Mouse (Mus musculus): ENCODE data around the gene Ces1f. TPM values are rescaled to one million over a fixed set of nuclear protein-coding genes. Genes with fewer than 3 reads are reported as not detected.
"Not testable (repeated sequence)": the region's sequence is repeated elsewhere in the genome, so short reads cannot be mapped to it uniquely, and the experiment has no call there.

Gene Ces1f
- polyA plus RNA-seq, 1 experiment: not detected

DNA sequence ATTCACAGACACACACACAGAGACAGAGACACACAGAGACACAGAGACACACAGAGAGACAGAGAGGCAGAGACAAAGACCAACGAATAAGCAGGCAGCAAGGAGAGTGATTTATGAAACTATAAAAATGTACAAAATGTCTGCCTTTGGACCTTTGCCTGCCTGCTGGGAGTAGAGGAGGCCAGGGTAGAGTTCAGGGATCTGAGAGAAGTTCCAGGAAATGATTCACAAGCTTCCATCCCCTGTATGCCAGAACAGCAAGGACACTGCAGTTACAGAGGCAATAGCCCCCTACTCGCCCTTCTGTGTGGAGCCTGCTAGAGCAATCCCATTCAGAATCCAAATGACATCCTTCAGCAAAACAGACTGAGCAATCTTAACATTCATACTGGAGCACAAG is 18.1 kb downstream of the Ces1f start:
- Histone ChIP-seq H3K27ac (ENCODE audit: insufficient read depth, low read length) (no peak overlapping the region), H3K4me1 (ENCODE audit: control insufficient read depth, insufficient read depth, low read length) (no peaks in the 10 kb centered on the region), H3K4me3 (ENCODE audit: insufficient read depth, low read length) (no peak overlapping the region)
- TF ChIP-seq POLR2A (IDR thresholded peaks at IDR 0.05; ENCODE audit: extremely low read depth, insufficient read depth, low read length) (no peak), CTCF (IDR thresholded peaks at IDR 0.05; ENCODE audit: extremely low read depth, insufficient read depth, low read length) (no peak)

DNA sequence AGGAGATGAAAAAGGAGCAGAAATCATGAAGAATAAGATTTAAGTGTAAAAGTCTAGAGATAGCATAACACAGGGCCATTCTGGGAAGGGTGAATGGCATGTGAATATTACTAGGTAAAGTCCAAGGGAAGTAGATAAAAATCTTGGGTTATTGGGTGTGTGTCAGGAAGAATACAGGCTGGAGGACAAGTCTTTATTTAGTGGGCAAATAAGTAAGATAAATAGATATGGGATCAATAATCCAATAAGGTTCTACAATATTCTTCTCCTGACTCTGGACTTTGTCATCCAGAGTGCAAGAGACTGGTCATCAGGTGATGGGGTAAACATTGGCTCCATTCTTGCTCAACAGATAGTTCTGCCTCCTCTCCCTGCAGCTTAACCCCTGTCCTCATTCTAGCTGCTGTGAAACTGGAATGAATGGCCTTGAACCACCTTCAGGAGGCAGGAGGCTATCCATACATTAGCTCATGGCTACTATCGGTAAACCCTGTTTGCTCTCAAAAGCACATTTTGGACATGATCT is 27.1 kb downstream of the Ces1f start:
- H3K4me1 ChIP-seq (ENCODE audit: control insufficient read depth, insufficient read depth, low read length): no peaks in the 10 kb centered on the region
- no peak overlapping the region for H3K4me3 ChIP-seq (ENCODE audit: insufficient read depth, low read length)
- H3K27ac ChIP-seq (ENCODE audit: insufficient read depth, low read length): no peak overlapping the region
- TF ChIP-seq CTCF (IDR thresholded peaks at IDR 0.05; ENCODE audit: extremely low read depth, insufficient read depth, low read length): no peak
- TF ChIP-seq POLR2A (IDR thresholded peaks at IDR 0.05; ENCODE audit: extremely low read depth, insufficient read depth, low read length): no peak

DNA sequence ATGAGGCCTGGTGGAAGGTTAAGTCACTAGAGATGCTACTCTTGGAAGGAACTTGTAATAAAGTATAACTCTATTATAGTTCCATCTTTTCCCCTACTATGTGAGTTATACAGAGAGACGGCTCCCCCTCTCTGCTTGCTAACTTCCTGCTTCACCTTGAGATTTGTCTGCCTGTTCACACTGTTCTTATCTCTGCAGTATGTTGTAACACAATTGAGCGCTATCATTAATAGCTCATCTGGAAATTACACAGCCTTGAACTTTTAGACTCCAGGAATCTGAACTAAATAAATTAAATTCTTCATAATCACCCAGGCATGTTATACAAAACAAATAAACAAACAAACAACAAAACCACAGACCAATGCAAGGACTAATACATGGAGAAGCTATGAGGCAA is 33.5 kb downstream of the Ces1f start:
- Histone ChIP-seq H3K4me3 (ENCODE audit: insufficient read depth, low read length) (no peak overlapping the region), H3K27ac (ENCODE audit: insufficient read depth, low read length) (no peak overlapping the region), H3K4me1 (ENCODE audit: control insufficient read depth, insufficient read depth, low read length) (no peaks in the 10 kb centered on the region)
- no peak for TF ChIP-seq POLR2A (IDR thresholded peaks at IDR 0.05; ENCODE audit: extremely low read depth, insufficient read depth, low read length)
- no peak for TF ChIP-seq CTCF (IDR thresholded peaks at IDR 0.05; ENCODE audit: extremely low read depth, insufficient read depth, low read length)

DNA sequence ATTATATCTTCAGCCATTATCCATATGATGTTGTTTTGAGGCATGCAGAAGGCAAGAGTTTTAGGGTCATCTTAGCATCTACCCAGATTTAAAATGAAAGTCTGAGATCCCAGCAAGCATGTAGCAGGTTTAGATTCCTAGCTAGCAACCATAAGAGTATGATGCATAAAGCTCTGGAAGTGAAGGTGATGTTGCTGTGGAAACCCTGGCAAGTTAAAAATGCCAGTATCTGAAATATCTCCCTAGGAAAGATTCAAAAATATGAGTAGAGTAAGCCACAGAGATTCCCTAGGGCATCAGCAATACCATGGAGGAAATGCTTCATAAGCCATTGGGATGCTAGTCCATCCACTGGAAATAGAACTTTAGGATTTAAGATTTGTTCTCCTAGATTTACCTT is 39.7 kb downstream of the Ces1f start:
- TF ChIP-seq CTCF (IDR thresholded peaks at IDR 0.05; ENCODE audit: extremely low read depth, insufficient read depth, low read length) (no peak), POLR2A (IDR thresholded peaks at IDR 0.05; ENCODE audit: extremely low read depth, insufficient read depth, low read length) (no peak)
- Histone ChIP-seq H3K4me3 (ENCODE audit: insufficient read depth, low read length) (no peak overlapping the region), H3K4me1 (ENCODE audit: control insufficient read depth, insufficient read depth, low read length) (no peaks in the 10 kb centered on the region), H3K27ac (ENCODE audit: insufficient read depth, low read length) (0 out of 2 replicates have a peak overlapping the region, but pooled peaks have one; percentile 35)

- Histone ChIP-seq H3K27ac (ENCODE audit: insufficient read depth, low read length) (no peak overlapping the region), H3K4me1 (ENCODE audit: control insufficient read depth, insufficient read depth, low read length) (no peaks in the 10 kb centered on the region), H3K4me3 (ENCODE audit: insufficient read depth, low read length) (no peak overlapping the region)
- no peak for TF ChIP-seq CTCF (IDR thresholded peaks at IDR 0.05; ENCODE audit: extremely low read depth, insufficient read depth, low read length)
- no peak for TF ChIP-seq POLR2A (IDR thresholded peaks at IDR 0.05; ENCODE audit: extremely low read depth, insufficient read depth, low read length)
Observed at GRCm38 (mm10) chr8:93235681-93236080, 43.9 kb downstream of the Ces1f start.

GRCm38 (mm10) chr8:93234706-93235105 is 44.8 kb downstream of the Ces1f start:
- H3K27ac ChIP-seq (ENCODE audit: insufficient read depth, low read length): no peak overlapping the region
- H3K4me1 ChIP-seq (ENCODE audit: control insufficient read depth, insufficient read depth, low read length): no peaks in the 10 kb centered on the region
- no peak for TF ChIP-seq POLR2A (IDR thresholded peaks at IDR 0.05; ENCODE audit: extremely low read depth, insufficient read depth, low read length)
- TF ChIP-seq CTCF (IDR thresholded peaks at IDR 0.05; ENCODE audit: extremely low read depth, insufficient read depth, low read length): no peak

GRCm38 (mm10) chr8:93234068-93234467 is 45.5 kb downstream of the Ces1f start:
- H3K4me3 ChIP-seq (ENCODE audit: insufficient read depth, low read length): no peak overlapping the region
- TF ChIP-seq CTCF (IDR thresholded peaks at IDR 0.05; ENCODE audit: extremely low read depth, insufficient read depth, low read length) (no peak), POLR2A (IDR thresholded peaks at IDR 0.05; ENCODE audit: extremely low read depth, insufficient read depth, low read length) (no peak)
- no peak overlapping the region for H3K27ac ChIP-seq (ENCODE audit: insufficient read depth, low read length)
- no peaks in the 10 kb centered on the region for H3K4me1 ChIP-seq (ENCODE audit: control insufficient read depth, insufficient read depth, low read length)

More at GRCm38 (mm10) chr8:93234706-93235105, 44.8 kb downstream of the Ces1f start:
- no peak overlapping the region for H3K4me3 ChIP-seq (ENCODE audit: insufficient read depth, low read length)

- H3K4me1 ChIP-seq (ENCODE audit: control insufficient read depth, insufficient read depth, low read length): no peaks in the 10 kb centered on the region
- TF ChIP-seq POLR2A (IDR thresholded peaks at IDR 0.05; ENCODE audit: extremely low read depth, insufficient read depth, low read length) (no peak), CTCF (IDR thresholded peaks at IDR 0.05; ENCODE audit: extremely low read depth, insufficient read depth, low read length) (no peak)
- H3K4me3 ChIP-seq (ENCODE audit: insufficient read depth, low read length): no peak within 1 kb of the TSS
- no peak within 1 kb of the TSS for H3K27ac ChIP-seq (ENCODE audit: insufficient read depth, low read length)
Observed at GRCm38 (mm10) chr8:93229446-93229845, 50.1 kb downstream of the Ces1f start, which contains the start of gene Ces1e. Ces1e (minus strand) TSS chr8:93229619.

DNA sequence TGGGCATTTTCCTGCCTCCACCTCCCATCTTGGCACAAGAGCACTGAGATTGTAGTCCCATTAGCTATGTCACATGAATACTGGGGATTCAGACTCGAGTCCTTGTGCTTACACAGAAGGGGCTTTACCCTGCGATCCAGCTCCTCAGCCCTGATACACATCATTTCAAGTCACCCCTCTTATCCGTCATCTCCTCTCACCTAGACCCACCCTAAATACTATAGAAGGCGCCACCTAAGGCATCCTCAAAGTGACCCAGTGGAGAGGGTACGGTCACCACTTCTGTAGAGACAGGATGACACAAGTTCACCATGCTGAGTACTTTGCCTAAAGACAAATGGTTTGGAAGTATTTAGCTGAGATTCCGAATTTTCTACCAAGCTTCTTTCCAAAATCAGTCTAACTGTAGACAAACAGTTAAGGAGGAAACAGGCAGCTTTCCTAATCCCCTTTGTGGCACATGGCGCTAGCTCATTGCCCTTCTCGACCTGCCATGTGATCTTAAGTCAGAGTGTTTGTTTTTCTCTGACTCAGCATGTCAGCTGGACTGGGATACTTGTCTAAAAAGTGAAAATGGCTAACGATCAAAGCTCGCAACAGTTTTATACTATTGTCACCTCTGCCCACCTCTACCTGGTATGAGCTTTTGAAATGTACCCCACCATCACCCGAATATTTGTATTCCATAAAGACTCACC is 50.7 kb downstream of the Ces1f start:
- Histone ChIP-seq H3K27ac (ENCODE audit: insufficient read depth, low read length) (no peak overlapping the region), H3K4me1 (ENCODE audit: control insufficient read depth, insufficient read depth, low read length) (no peaks in the 10 kb centered on the region), H3K4me3 (ENCODE audit: insufficient read depth, low read length) (no peak overlapping the region)
- TF ChIP-seq POLR2A (IDR thresholded peaks at IDR 0.05; ENCODE audit: extremely low read depth, insufficient read depth, low read length): no peak
- no peak for TF ChIP-seq CTCF (IDR thresholded peaks at IDR 0.05; ENCODE audit: extremely low read depth, insufficient read depth, low read length)

- not testable (repeated sequence) for H3K27ac ChIP-seq (ENCODE audit: insufficient read depth, low read length); H3K4me3 ChIP-seq (ENCODE audit: insufficient read depth, low read length); H3K4me1 ChIP-seq (ENCODE audit: control insufficient read depth, insufficient read depth, low read length)
Observed at GRCm38 (mm10) chr8:93226471-93226870, 53.1 kb downstream of the Ces1f start.

Measured in cortical plate, adult 2 months (tissue).